Mouse (Mus musculus): ENCODE results near the gene Heca. TPM values are rescaled to one million over a fixed set of nuclear protein-coding genes. Genes with fewer than 3 reads are reported as not detected.
"Not testable (repeated sequence)": the region's sequence is repeated elsewhere in the genome, so short reads cannot be mapped to it uniquely, and the experiment has no call there.

The Heca gene
- 10 to 100 TPM; 29.1 to 36.7 TPM for polyA plus RNA-seq (2017; shearing (Covaris generic))

DNA sequence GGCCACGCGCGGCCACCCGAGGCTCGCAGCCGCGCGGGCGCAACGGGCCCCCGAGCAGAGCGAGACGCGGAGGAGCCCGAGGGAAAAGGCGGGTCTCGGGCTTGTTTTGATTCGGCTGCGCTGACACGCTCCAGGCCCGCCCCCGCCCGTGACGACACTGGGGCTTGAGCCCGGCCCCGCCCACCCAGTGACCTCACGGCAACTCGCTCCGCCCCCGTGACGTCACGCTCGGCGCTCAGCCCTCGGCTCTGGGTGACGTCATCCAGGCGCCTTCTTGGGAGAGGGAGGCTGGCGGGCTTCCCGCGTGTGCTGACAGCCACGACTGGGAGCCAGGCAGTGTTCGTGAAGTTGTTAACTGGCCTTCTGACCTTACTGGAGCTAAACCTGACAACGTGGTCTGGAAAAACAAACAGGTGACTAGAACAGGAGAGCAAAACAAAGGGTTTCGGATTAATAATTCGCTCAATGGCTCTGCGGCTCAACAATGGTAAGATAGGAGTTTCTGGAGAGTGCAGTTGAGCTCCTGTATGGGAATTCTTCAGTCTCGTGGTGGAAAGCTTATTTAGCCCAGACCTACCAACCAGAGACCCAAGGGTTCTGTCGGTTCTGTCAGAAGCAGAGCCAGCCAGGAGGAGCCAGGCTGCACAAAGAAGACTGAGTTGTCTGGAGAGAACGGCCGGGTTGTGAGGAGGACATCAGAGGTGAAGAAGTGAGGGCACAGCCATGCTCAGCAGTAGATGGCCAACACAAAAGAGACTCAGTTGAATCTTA lies at the start of gene Heca:
Gene Heca, minus strand, starts transcription at position 108 of the 771 bp plus-strand sequence.
- peak; percentile 80 for ATAC-seq

DNA sequence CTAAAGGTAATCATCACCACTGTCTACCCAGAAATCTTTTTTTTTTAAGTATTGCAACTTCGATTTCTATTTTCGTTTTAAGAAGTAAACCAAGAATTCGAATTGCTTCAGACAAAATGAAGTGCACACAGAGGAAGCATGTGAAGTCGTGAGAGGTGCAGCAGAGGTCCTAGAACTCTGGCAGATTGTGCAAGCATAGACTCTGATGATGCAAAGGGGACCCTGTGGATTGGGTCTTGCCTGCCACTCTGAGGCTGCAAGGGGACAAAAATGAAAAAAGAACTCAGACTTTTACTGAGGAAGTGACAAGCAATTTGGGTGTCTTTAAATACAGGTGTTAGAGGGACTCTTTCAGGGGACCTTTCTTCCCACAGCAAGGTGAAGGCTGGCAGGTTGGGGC lies 42.7 kb upstream of the Heca start:
- ATAC-seq: no peak

DNA sequence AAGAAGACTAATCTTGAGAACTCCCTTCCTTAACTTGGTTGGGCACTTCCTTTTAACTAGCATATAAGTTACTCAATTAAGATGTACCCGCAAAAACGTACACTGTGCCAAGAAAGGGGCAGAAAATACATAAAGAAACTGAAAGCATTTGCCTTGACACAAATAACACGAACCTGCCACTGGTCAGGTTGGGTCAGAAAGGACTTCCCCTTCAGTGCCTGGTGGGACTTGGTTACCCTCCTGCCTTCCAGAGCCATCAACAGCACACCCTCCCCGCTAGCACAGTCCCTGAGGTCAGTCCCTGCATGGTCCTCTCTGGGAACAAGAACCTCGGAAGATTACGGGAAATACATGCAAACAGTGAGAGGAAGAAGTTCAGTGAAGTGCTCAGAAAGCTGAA lies 41.3 kb upstream of the Heca start:
- peak; percentile 25 for ATAC-seq

DNA sequence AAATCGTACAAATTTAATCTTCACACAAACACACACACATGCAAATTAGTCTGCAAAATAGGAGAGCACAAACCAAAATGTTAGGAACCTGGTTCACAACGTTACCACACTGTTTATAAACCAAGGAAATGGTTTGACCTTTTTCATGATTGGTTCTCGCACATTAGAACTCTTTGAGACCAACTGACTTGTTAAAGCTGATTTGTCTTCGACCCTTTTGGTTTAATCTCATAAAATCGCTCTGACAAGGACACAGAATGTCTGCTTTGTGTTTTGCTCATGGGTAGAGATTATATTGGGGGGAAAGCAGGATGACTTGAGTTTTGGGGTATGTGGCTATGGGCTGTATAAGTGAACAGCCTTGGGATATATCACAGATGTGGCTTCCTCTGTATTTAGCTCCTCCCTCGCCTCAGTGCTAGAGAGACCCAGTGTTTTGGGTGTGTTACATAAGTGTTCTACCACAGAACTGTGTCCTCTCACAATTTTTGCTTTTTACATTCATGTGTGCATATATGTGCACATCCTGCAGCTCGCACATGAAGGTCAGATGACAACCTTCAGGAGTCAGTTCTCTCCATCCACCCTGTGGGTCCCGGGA lies 40.1 kb upstream of the Heca start:
- ATAC-seq: peak; percentile 84

DNA sequence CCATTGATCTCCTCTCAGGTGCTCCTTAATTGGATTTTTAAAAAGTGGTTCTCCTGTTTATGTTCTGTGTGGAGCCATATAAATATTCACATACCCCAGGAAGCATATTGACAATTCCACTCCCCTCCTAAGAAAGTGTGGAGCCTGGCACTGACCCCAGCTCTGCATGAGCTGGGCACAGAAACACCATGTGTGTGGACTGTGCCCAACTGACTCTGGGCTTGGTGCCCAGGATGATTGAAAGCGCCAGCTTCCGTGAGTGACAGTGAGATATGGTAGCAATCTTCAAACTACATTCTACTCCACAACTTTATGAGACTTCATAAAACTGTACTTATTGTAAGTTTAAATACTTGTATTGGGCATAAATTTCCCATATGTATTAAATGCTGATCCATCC lies 35.4 kb upstream of the Heca start:
- no peak for ATAC-seq

DNA sequence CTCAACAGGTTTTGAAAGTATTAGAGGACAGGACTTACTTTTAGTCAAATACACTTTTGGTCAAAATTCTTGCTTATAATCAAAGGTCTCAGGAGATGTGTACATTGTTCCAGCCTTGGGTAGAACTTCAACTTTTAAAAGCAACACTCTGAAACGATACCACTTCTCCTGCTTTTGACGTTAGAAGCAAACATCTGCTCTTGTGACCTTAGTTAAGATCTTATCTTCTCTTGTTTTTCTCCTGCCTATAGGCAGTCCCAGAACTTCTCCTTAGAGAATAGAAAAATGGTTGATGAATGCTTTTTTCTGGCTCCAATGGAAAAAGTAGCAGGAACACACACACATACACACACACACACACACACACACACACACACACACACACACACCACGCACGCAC lies 18.2 kb upstream of the Heca start:
- peak; percentile 75 for ATAC-seq

DNA sequence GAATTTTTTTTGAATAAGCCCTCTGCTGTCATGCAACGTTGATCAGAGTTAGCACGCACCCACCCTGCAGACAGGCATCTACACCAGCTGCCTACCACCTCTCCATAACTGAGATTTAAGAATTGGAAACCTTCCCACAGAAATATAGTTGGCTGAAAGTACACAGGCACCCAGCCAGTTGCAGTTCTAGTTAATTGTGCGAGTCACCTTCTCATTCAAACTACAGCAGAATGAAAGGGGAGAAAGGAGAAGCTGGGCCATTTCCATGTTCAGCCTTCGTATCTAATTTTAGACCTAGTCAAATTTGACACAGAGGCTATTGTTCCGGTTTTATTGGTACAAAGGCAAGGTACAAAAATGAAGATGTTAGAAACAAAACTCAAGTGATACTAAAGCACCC lies 2.9 kb upstream of the Heca start:
- ATAC-seq: no peak

DNA sequence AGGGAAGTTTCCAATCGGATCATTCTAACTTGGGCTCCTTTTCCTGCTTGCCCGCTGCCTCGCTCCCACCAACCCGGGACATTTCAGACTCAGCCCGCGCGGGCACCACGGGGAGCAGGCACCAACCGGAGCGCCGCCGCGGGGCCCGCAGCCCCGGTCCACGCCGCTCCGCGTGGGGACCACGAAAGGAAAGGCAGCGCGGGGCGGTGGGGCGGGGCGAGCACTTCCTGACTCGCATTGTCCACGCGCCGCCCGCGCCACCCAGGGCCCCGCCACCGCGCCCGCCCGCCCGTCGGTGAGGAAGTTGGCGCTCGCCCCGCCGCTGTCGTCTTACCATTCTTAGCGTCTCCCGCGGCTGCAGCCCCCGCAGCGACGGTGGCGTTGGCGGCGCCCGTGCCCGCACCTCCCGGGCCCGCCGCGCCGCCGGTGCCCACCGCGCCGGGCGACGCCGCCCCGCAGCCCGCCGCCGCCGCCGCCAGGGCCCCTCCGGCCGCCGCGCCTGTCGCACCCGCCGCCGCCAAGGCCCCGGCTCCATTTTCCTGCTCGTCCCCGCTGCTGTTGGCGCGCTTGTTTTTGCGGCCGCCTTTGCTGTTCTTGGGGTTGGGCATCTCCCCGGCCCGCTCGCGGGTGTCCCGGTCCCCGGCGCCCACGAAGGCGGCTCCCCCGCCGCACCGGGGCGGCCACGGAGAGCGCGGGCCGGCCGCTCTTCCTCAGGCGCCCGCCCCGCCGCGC lies 526 bp downstream of the Heca start:
- peak; percentile 50 for ATAC-seq

DNA sequence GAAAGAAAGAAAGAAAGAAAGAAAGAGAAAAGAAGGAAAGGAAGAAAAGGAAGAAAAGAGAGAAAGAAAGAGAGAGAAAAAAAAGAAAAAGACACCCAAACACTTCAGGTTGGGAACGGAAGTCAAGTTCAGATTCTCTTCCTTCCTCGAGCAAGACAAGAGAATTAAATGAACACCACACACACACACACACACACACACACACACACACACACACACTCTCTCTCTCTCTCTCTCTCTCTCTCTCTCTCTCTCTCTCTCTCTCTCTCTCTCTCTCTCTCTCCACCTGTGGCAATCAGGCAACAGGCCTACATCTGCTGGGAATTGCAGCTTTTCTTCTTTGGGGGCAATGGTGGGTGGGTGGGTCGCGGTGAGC lies 1.1 kb downstream of the Heca start:
- peak; percentile 30 for ATAC-seq

DNA sequence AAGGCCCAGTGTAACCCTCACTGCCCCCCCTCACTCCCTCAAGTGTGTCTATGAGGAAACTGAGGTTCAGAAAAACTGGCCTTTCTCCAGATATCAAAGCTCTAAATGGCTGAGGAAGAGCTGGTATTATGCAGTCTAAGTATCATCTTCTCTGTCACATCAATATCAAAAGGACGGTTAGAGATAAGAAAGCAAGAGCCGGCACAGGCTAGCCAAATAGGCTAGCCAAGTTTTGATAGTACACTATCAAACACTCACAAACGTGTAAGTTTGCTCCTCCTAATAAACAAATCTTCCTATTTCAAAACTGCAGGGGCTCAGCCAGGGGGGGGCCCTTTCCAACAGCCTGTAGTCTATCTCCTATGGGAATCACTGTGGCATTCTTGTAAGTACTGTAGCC lies 1.8 kb downstream of the Heca start:
- no peak for ATAC-seq

DNA sequence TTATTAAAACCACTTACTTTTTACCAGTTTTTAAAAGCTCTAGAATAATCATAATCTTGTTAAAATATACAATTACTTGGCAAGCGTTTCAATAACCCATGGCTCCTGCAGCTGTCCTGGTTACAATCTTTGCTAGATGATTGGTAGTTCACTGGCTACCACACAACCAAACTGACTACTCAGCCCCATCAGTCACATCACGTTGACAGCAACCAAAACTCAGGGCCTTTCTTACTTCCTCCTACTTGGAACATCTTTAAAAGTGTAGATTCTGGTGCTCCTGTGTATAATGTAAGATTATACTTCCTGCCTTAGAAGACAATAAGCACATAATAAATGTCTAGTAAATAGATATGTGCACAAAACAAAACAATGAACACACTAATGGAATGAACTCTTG lies 14.2 kb downstream of the Heca start:
- no peak for ATAC-seq

DNA sequence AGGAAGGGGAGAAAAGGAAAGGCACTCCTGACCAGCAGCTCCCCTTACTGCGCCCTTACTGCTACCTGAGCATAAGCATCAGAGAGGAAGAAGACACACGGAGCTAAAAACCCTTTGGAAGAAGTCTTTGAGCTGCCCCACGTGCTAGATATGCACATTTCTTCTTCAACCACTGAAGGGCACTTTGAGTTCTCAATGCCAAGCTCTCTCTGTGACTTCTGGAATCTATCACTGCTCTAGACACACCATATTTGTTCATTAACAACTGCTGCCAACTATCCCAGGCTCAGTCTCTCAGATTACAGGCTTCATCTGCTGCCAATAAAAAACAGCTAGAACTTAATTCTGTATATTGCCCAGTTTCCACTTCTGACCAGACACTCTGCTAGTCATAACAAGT lies 15.7 kb downstream of the Heca start:
- no peak for ATAC-seq

DNA sequence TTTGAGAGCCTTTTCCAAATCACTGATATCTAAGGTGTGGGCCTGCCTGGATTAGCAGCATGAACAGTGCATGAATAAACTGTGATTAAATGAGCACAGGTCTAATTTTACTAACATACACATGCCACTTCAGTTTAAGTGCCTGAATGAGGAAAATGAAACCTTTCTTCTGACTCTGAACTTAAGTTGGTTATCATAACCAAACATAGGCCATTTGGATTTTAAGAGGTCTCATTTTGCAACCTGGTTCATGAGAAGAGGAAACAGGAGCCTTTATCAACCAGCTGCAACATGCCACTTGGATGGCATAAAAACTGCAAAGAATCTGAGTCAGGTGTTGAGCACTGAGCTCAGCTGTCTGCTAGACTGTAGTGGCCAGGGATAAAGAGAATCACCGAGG lies 16.7 kb downstream of the Heca start:
- no peak for ATAC-seq

DNA sequence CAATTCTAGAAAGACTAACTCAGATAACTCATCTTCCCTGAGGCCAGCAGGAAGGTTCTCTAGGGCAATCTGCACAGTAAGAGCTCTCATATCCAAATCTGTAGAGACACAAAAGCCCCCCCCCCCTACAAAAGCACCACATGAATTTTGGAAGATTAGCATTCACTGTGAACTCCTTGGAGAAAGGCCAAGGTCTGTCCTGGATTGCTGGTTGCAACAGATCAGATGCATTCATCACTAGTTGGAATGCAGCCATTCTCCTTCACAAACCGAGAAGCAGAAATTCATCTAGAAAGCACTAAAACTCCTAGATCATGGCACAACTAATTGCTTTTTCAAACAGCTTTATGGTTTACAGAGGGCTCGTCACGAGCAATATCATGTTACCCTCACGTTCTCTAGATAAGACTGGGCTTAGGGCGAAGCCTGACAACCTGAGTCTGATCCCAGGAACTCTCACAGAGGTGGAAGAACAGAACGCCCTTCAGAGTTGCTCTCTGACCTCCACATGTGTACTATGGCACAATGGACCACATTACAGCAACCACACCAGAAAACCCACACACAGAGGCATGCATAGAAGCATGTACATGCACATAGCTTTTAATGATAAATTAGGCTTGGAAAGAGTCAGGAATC lies 17.3 kb downstream of the Heca start:
- ATAC-seq: no peak

DNA sequence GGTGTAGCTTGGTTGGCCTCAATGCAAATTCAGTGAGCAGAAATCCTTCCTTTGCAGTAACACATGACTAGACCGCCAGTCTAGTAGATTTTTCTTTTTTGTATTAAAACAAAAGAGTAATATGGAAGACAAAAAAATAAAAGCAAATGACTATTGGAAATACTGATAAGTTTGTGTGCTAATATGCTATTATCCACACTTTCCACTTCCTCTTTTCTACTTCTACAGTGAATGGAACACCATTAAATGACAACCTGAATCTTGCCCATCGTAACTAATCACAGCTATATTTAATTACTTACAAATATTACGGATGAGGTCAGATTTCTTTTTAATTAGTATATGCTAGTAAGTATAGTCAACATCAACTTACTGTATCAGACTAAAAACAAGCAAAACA lies 22.7 kb downstream of the Heca start:
- no peak for ATAC-seq

DNA sequence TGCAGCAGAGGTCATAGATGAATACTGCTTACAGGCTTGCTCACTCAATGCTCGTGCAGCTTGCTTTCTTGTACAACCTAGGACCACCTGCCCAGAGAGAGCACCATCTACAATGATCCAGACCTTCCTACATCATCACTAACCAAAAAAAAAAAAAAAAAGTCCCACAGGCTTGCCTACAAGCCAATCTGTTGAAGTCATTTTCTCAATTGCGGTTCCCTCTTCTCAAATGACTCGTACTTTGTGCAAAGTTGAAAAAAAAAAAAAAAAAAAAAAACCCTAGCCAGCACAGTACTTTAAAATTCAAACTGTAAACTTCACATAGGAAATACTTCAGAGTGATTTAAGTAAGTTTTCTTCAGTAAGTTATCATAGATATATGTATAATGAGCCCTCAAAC lies 23.7 kb downstream of the Heca start:
- ATAC-seq: peak; percentile 9

DNA sequence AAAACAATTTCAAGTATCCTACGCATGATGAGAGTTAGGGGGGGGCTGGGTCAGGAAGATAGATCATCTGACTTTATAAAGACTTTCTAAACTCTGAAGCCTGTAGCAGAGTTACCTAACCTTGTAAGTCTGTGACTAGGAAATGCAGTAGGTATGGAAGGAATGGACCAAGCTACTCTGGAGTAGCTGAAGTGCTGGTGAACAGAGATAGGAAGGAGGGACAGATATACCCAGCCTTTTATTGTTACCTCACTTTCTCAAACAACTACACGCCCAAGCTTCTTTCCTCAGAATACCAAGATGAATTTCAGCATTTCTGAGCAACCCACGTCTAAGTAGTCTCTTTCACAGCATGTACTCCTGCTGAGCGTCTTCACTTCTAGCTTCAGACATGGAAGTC lies 26.5 kb downstream of the Heca start:
- ATAC-seq: no peak

DNA sequence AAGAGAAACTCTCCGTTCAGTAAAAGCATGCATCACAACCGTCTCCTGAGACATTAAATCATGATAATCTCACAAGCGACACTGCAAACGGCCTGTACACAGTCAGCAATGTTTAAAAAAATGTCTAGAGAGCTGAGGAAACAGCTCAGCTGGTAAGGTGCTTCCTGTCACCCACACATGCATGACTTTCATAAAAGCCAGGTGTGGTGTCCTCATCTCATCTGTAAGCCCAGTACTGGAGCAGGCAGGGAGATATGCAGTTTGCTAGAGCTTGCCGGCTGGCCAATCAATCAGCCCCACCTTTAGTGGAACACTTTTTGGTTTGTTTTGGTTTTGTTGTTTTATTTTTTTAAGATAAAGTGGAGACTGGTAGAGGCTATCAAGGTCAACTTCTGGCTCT lies 27.9 kb downstream of the Heca start:
- peak; percentile 83 for ATAC-seq

DNA sequence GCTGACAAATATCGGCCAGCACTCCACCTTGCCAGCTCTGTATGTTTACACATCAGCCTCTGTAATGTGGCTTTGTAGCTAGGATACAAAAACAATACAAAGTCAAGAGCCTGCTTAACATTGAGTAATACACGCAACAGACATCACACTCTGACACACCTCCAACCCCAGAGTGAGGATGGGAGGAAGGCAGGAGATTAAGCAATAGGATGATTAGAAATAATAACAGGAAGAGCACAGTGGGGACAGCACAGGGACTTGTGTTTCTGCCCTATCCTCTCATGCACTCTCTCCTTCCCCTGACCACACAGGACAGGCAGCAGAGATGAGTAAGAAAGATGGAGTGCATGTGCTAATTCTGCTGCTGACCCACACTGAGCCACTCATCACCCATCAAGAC lies 28.8 kb downstream of the Heca start:
- ATAC-seq: peak; percentile 12

DNA sequence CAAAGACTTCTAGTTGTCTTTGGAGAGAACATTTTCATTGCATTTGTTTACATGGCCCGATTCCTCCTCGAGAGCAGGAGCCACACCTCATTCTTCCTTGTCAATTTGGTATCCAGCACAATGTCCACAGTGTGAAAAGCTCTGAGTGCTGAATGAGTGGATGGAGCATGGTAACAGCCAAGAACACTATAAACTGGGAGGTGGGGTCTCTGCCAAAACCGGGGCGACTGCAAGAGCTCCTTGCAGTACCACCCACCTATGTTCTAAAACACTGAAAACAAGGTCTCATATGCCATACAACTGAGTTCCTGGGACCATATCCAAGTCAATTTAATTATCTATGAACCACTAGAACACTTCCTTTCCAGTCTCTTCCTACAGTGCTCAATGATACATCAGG lies 39.1 kb downstream of the Heca start:
- no peak for ATAC-seq

DNA sequence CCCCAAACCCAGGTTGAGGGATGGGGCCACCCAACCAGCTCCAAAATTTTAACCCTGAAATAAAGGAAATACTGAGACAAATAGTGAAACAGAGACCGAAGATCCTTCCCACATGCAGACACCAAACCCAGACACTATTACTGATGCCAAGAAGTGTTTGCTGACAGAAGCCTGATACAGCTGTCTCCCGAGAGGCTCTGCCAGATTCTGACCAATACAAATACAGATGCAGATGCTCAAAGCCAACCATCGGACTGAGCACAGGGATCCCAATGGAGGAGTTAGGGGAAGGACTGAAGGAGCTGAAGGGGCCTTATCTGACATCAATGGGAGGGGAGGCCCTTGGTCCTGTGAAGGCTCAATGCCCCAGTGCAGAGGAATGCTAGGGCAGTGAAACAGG lies 41.5 kb downstream of the Heca start:
- not testable (repeated sequence) for ATAC-seq

DNA sequence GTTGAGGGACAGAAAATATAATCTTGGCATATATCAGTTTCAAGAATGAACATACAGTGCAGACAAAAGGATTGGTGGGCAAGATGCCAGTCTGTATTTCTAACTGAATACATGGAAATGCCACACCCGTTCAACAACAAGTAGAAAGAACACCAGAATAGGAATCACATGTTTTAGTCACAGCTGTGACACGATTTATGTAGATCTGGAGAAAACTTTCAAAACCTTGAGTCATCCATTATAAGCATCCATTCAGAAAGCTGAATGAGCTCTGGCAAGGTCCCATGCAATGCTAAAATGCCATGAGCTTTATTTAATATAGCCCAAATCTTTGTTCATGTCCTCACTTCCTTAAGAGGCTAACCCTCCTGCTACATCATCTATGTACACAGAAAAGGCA lies 44.4 kb downstream of the Heca start:
- no peak for ATAC-seq

DNA sequence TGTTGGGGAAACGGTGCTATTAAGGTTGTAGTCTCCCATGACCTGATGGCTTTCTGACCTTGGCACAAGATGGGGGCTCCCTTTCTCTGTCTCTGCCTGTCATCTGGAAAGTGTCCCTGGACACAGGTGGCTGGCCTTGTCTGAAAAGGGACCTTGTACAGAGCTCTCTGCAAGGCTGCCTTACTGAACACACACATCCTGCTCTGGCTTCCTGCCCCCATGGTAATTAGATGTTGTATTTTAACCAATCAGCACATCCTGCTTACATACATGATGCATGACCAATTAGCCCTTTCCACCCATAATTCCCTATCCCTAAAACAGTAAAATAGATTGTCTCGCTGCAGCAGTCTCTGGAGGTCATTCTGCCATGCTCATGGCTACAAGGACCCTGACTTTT lies 67.1 kb downstream of the Heca start:
- ATAC-seq: peak; percentile 60

DNA sequence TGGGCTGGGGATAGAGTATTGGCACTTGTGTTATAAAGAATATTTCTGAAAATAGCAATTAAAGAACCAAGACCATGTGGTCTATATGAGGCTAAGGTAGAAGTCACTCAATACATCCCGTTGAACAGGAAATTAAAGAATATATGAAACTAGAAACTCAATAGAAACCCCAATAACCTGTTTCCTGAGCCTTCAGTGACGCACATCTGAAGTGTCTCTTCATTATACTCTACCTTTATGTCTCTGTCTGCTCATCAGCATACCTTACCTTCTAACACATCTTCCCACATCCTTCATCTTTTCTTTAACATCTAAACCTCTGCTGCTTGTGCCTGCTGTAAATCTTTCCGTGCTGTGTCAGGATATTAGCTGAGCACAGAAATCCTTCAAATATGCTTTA lies 67.8 kb downstream of the Heca start:
- ATAC-seq: peak; percentile 54

All from CD4-positive, CD25-positive, alpha-beta regulatory T cell, adult 4 months (primary cell).